In the genomic region with DNA sequence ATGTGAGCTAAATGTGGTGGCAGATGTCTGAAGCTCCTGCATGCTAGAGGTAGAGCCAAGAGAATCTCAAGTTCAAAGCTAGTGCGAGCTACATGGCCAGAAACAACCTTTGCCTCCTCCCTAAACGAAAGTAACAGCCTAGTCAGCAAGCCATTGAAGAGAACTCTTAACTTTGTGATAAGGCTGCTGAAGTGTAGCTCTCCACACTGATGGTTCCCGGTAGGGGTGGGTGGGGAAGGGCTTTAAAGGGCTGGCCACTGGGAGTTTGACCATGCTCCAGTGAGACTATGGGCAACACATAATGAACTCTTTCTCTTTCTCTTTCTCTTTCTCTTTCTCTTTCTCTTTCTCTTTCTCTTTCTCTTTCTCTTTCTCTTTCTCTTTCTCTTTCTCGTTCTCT, we compare ENCODE assay signal across 30 mouse cellular contexts. TPM values are rescaled to one million over a fixed set of nuclear protein-coding genes. Genes with fewer than 3 reads are reported as not detected.
DNase-seq lines count a peak whose midpoint lies in the region; ATAC-seq and TF ChIP-seq lines count a peak whose summit lies in the region.
"Had no signal": no experiment of that assay in that cellular context is flagged by ENCODE, and none has a peak within 500 bp of the region (broad histone marks: within the 10 kb centered on the region; RNA-seq: fewer than 3 reads in every experiment).

No protein-coding gene starts in this region.

- peak; percentile 49; the same call in 1 of the 2 replicates for ATAC-seq in heart, postnatal 0 days (ENCODE audit: insufficient read depth, low read depth)
- peak; percentile 91 for ATAC-seq in lung, postnatal 0 days
- ATAC-seq in neural tube, embryonic 15.5 days (ENCODE audit: low FRiP score), result no peak
- ATAC-seq: forebrain, embryonic 13.5 days; forebrain, embryonic 16.5 days; hindbrain, postnatal 0 days; inflammation-experienced regulatory T-cells, adult 6 months had no signal

- 42% methylated on average over 4 of the region's 4 CpGs for WGBS in heart, postnatal 0 days
- 52% methylated on average over 4 of the region's 4 CpGs for WGBS in heart, adult 2 months
- 48% methylated on average over 4 of the region's 4 CpGs for WGBS in lung, postnatal 0 days
- 95% methylated on average over 4 of the region's 4 CpGs for WGBS in neural tube, embryonic 15.5 days

- no peaks in the 10 kb centered on the region for H3K36me3 ChIP-seq in heart, postnatal 0 days (replicated peaks; ENCODE audit: control insufficient read depth, insufficient read depth, low read length)
- H3K36me3 ChIP-seq in heart, adult 2 months (ENCODE audit: control insufficient read depth, insufficient read depth, low read length), result no peaks in the 10 kb centered on the region
- no peaks in the 10 kb centered on the region for H3K36me3 ChIP-seq in lung, postnatal 0 days (ENCODE audit: insufficient read depth, low read length)
- H3K36me3 ChIP-seq in neural tube, embryonic 15.5 days, result no peaks in the 10 kb centered on the region
- H3K36me3 ChIP-seq: forebrain, embryonic 10.5 days; heart, embryonic 10.5 days; heart, embryonic 13.5 days; hindbrain, embryonic 10.5 days had no signal

- no peaks in the 10 kb centered on the region for H3K9me3 ChIP-seq in heart, postnatal 0 days (replicated peaks; ENCODE audit: control insufficient read depth, low read length)
- no peaks in the 10 kb centered on the region for H3K9me3 ChIP-seq in lung, postnatal 0 days (ENCODE audit: low read length)
- H3K9me3 ChIP-seq in neural tube, embryonic 15.5 days (replicated peaks), result no peaks in the 10 kb centered on the region
- H3K9me3 ChIP-seq: forebrain, embryonic 10.5 days; forebrain, embryonic 13.5 days; heart, embryonic 10.5 days; heart, embryonic 13.5 days; hindbrain, embryonic 10.5 days had no signal

- TF ChIP-seq EP300 in heart, postnatal 0 days (IDR thresholded peaks at IDR 0.05; ENCODE audit: low read depth), result no peak
- TF ChIP-seq EP300 in heart, adult 2 months (IDR thresholded peaks at IDR 0.05; ENCODE audit: insufficient read depth, low read depth, low read length), result no peak
- peak; percentile 75 for TF ChIP-seq EP300 in lung, postnatal 0 days (IDR thresholded peaks at IDR 0.05)

- no peak overlapping the region for H3K4me2 ChIP-seq in heart, postnatal 0 days (ENCODE audit: low read depth, low read length)
- no peak overlapping the region for H3K4me2 ChIP-seq in lung, postnatal 0 days (replicated peaks; ENCODE audit: low read depth, low read length)
- H3K4me2 ChIP-seq in neural tube, embryonic 15.5 days, result no peak overlapping the region
- H3K4me2 ChIP-seq: forebrain, embryonic 13.5 days; heart, embryonic 13.5 days; hindbrain, embryonic 14.5 days had no signal

- peaks cover 33% of the 10 kb centered on the region for H3K4me1 ChIP-seq in heart, postnatal 0 days (ENCODE audit: control insufficient read depth, insufficient read depth)
- peaks cover 5% of the 10 kb centered on the region for H3K4me1 ChIP-seq in heart, adult 2 months (ENCODE audit: control insufficient read depth, insufficient read depth, low read length)
- no peaks in the 10 kb centered on the region for H3K4me1 ChIP-seq in lung, postnatal 0 days (ENCODE audit: insufficient read depth, low read depth, low read length)
- H3K4me1 ChIP-seq in neural tube, embryonic 15.5 days, result peaks cover 4% of the 10 kb centered on the region; the same call in 1 of the 2 replicates

- intact Hi-C loops in heart, adult 2 months (cut with DNase I), result no loop called here

- H3K79me2 ChIP-seq in heart, adult 2 months (replicated peaks; ENCODE audit: control insufficient read depth, insufficient read depth, low read length), result no peaks in the 10 kb centered on the region

- TF ChIP-seq POLR2A in heart, adult 2 months (IDR thresholded peaks at IDR 0.05; ENCODE audit: insufficient read depth, low read depth, low read length), result no peak

- no peak for TF ChIP-seq CTCF in heart, postnatal 0 days (IDR thresholded peaks at IDR 0.05; ENCODE audit: low read depth)
- TF ChIP-seq CTCF in heart, adult 2 months (IDR thresholded peaks at IDR 0.05), result no peak
- no peak for TF ChIP-seq CTCF in lung, postnatal 0 days (IDR thresholded peaks at IDR 0.05)

- DNase-seq in heart, postnatal 0 days (ENCODE audit: low spot score), result no peak
- no peak for DNase-seq in heart, adult 2 months
- DNase-seq in lung, postnatal 0 days (ENCODE audit: low spot score), result peak; percentile 58
- DNase-seq in lung, postnatal 4 days, result no peak
- peak; percentile 8 for DNase-seq in neural tube, embryonic 10.5 days (ENCODE audit: extremely low spot score, low spot score)
- peak; percentile 55 for DNase-seq in lung, postnatal 36 days
- no peak for DNase-seq in kidney, postnatal 10 days
- DNase-seq: adrenal gland, adult 2 months; adrenal gland, postnatal 14 days; cerebellum, adult 11 months; cerebellum, adult 8-10 months; cerebellum, postnatal 10 days; cerebellum, postnatal 36 days; embryo, embryonic 11 days; gastrocnemius, postnatal 10 days; heart, adult 18-20 months had no signal

- no peak overlapping the region for H3K27ac ChIP-seq in heart, postnatal 0 days (ENCODE audit: low read depth)
- no peak overlapping the region for H3K27ac ChIP-seq in heart, adult 2 months
- H3K27ac ChIP-seq in lung, postnatal 0 days (ENCODE audit: low read length), result no peak overlapping the region
- no peak overlapping the region for H3K27ac ChIP-seq in neural tube, embryonic 15.5 days (replicated peaks)
- H3K27ac ChIP-seq: forebrain, embryonic 10.5 days; forebrain, embryonic 13.5 days; heart, embryonic 10.5 days; heart, embryonic 13.5 days; hindbrain, embryonic 10.5 days; hindbrain, embryonic 14.5 days; hindbrain, postnatal 0 days had no signal

- no peak overlapping the region for H3K4me3 ChIP-seq in heart, postnatal 0 days (ENCODE audit: low read depth, low read length)
- H3K4me3 ChIP-seq in heart, adult 2 months, result no peak overlapping the region
- H3K4me3 ChIP-seq in lung, postnatal 0 days (ENCODE audit: low read depth, low read length), result no peak overlapping the region
- H3K4me3 ChIP-seq in neural tube, embryonic 15.5 days (replicated peaks), result no peak overlapping the region
- H3K4me3 ChIP-seq: forebrain, embryonic 10.5 days; forebrain, embryonic 13.5 days; heart, embryonic 10.5 days; heart, embryonic 13.5 days; hindbrain, embryonic 10.5 days had no signal

- no peak overlapping the region for H3K9ac ChIP-seq in heart, postnatal 0 days (replicated peaks; ENCODE audit: low read depth, low read length)
- no peak overlapping the region for H3K9ac ChIP-seq in heart, adult 2 months (ENCODE audit: low read depth, low read length)
- no peak overlapping the region for H3K9ac ChIP-seq in lung, postnatal 0 days (replicated peaks; ENCODE audit: low read depth)
- H3K9ac ChIP-seq in neural tube, embryonic 15.5 days (replicated peaks), result no peak overlapping the region
- H3K9ac ChIP-seq: forebrain, embryonic 13.5 days; heart, embryonic 13.5 days; hindbrain, embryonic 14.5 days had no signal

- no peaks in the 10 kb centered on the region for H3K27me3 ChIP-seq in heart, postnatal 0 days (ENCODE audit: control insufficient read depth, insufficient read depth, low read length)
- H3K27me3 ChIP-seq in heart, adult 2 months (ENCODE audit: control insufficient read depth, insufficient read depth, low read length), result no peaks in the 10 kb centered on the region
- no peaks in the 10 kb centered on the region for H3K27me3 ChIP-seq in lung, postnatal 0 days (replicated peaks; ENCODE audit: insufficient read depth, low read length)
- no peaks in the 10 kb centered on the region for H3K27me3 ChIP-seq in neural tube, embryonic 15.5 days (replicated peaks)
- H3K27me3 ChIP-seq: forebrain, embryonic 13.5 days; heart, embryonic 13.5 days had no signal

RNA-seq across cellular contexts. Expression of gene March10, which starts 35.9 kb away (rescaled TPM):
- not detected in 2 replicates for total RNA-seq in heart, postnatal 0 days (2014; rRNA removed; ENCODE audit: low replicate concordance)
- polyA plus RNA-seq in heart, postnatal 0 days (2015; fragmentation: Nextera tagmentation; extraction: Ambion mirVana), result not detected in 2 replicates
- total RNA-seq in heart, adult 2 months (2021), result not detected
- polyA plus RNA-seq in heart, adult 2 months (2012; rRNA removed), result 0.08 and 0.38 TPM in 2 replicates
- 0.24 and 0.27 TPM in 2 replicates for polyA plus RNA-seq in lung, postnatal 0 days (2015; fragmentation: Nextera tagmentation; extraction: Ambion mirVana)
- polyA plus RNA-seq in neural tube, embryonic 15.5 days (2015; fragmentation: Nextera tagmentation; extraction: Ambion mirVana), result 0.38 and 0.73 TPM in 2 replicates
- total RNA-seq: adrenal gland, adult 2 months; adrenal gland, postnatal 14 days; gastrocnemius, adult 18-20 months; gastrocnemius, postnatal 10 days; gastrocnemius, postnatal 4 days; heart, adult 18-20 months; heart, postnatal 25 days; MEL had no signal
- polyA plus RNA-seq: adrenal gland, adult 2 months; forebrain, embryonic 13.5 days; inflammation-experienced regulatory T-cells, adult 6 months had no signal

Comparison
In these comparisons a context has a peak if more than half of its experiments do, and no peak if none do; other contexts are left out.
1. DNase-seq: peak in lung, postnatal 0 days (single experiment), neural tube, embryonic 10.5 days (single experiment) and lung, postnatal 36 days (single experiment); none in heart, postnatal 0 days (single experiment), heart, adult 2 months (0 of 2), lung, postnatal 4 days (0 of 2) and kidney, postnatal 10 days (single experiment).